Mouse (Mus musculus) G1E (cell line): Measurements from ENCODE around the gene Cstb. TPM values are rescaled to one million over a fixed set of nuclear protein-coding genes. Genes with fewer than 3 reads are reported as not detected.

Experiments
- ATAC-seq: 2 replicates; pipeline ENCODE4 v1.8.0; 2016; ENCODE audit warnings: mild to moderate bottlenecking; ENCODE audit not compliant: insufficient number of reproducible peaks, poor library complexity, low FRiP score, severe bottlenecking; ENCODE audit errors: extremely low read depth
- DNase-seq: peaks from one replicate; pipeline ENCODE4 v3.0.0; 2012; ENCODE audit warnings: low spot score
- H3K27me3 ChIP-seq: 2 replicates; pipeline ENCODE4 v1.6.1; 2012; ENCODE audit warnings: mild to moderate bottlenecking, low read length, inconsistent platforms; ENCODE audit not compliant: insufficient read depth
- H3K36me3 ChIP-seq: replicated peaks from 2 replicates; pipeline ENCODE3; 2012; ENCODE audit warnings: mild to moderate bottlenecking, inconsistent platforms
- H3K4me1 ChIP-seq: 2 replicates; pipeline ENCODE4 v1.6.1; 2012; ENCODE audit warnings: low read depth, low read length, inconsistent platforms, mixed read lengths; ENCODE audit not compliant: insufficient read depth
- H3K4me3 ChIP-seq: 2 replicates; pipeline ENCODE4 v1.5.1; 2012; ENCODE audit warnings: low read depth, mild to moderate bottlenecking, inconsistent platforms, low read length, moderate library complexity, mixed read lengths
- H3K9me3 ChIP-seq: replicated peaks from 2 replicates; pipeline ENCODE4 v1.6.1; 2012; ENCODE audit warnings: inconsistent platforms
- CTCF ChIP-seq: IDR thresholded peaks from 2 replicates; pipeline ENCODE4 v1.5.1; 2012; ENCODE audit warnings: low read depth, low read length, inconsistent platforms, mixed read lengths
- GATA1 ChIP-seq: IDR thresholded peaks from 2 replicates; pipeline ENCODE4 v1.6.1; 2012; ENCODE audit warnings: borderline replicate concordance, low read length, inconsistent platforms, mixed read lengths
- GATA2 ChIP-seq: IDR thresholded peaks from 2 replicates; pipeline ENCODE4 v1.6.1; 2012; ENCODE audit warnings: low read depth, low read length, inconsistent platforms, borderline replicate concordance
- POLR2AphosphoS5 ChIP-seq: IDR thresholded peaks from 2 replicates; pipeline ENCODE4 v1.6.1; 2012; ENCODE audit warnings: low read depth, low read length, inconsistent platforms; ENCODE audit not compliant: insufficient replicate concordance
- TAL1 ChIP-seq: conservative IDR thresholded peaks from 2 replicates; pipeline ENCODE4 v1.6.1; 2012; ENCODE audit warnings: low read depth, low read length, inconsistent platforms, mixed read lengths
- polyA plus RNA-seq: library from polyadenylated mRNA; stranded (reverse); fragments of >175 nt; gene quantifications from 2 replicates; pipeline ENCODE4 v1.2.3, GENCODE M21; 2012
- total RNA-seq, 2 experiments: library from RNA; stranded (forward) in 1 of 2; stranded (reverse) in 1 of 2; fragments of 200-1000 nt in 1 of 2; fragments of >200 nt in 1 of 2; fragmentation: Nextera tagmentation in 1 of 2; gene quantifications; 2 replicates each; pipeline ENCODE4 v1.2.3; 2014 to 2017

Gene Cstb
- total and polyA plus RNA-seq, 3 experiments: 40.3 to 260 (median 47.1) TPM

DNA sequence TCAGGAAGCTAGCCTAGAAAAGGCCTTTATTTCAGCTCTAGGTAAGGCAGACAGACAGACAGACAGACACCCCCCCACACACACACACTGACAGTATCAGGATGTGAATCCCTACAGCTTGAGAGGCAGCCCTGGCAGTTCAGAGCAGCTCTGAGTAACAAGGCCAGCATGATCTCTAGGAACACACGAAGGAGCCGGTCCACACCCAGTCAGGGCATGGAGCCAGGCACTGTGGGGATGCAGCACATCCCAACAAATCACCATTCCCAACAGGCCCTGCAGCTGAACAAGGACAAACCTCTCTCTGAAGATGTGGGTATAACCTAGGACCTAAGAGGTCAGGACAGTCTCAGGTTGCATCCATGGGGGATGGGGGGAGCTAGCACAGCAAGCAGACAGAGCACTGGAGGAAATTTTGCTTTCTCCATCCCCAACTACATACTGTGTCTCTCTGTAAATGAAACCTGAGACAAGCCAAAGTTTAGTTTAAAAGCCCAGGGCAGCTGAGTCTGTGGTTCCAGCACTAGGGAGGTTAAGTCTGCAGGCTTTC, 42.4 kb downstream of the Cstb start:
- ATAC-seq: no peak
- peaks cover 2% of the 10 kb centered on the region for H3K36me3 ChIP-seq
- H3K4me1 ChIP-seq: peaks cover 49% of the 10 kb centered on the region
- TF ChIP-seq TAL1 (no peak), GATA1 (no peak), CTCF (no peak), GATA2 (no peak), POLR2AphosphoS5 (no peak)
- no peaks in the 10 kb centered on the region for H3K9me3 ChIP-seq
- peaks cover 48% of the 10 kb centered on the region for H3K27me3 ChIP-seq
- DNase-seq: no peak
- H3K4me3 ChIP-seq: no peak overlapping the region

- Histone ChIP-seq H3K27me3 (peaks cover 64% of the 10 kb centered on the region), H3K4me1 (peaks cover 20% of the 10 kb centered on the region), H3K9me3 (no peaks in the 10 kb centered on the region), H3K36me3 (no peaks in the 10 kb centered on the region), H3K4me3 (no peak overlapping the region)
- no peak for ATAC-seq
- no peak for DNase-seq
- no peak for TF ChIP-seq GATA1
- no peak for TF ChIP-seq GATA2
- no peak for TF ChIP-seq CTCF
- no peak for TF ChIP-seq TAL1
- no peak for TF ChIP-seq POLR2AphosphoS5
Observed at GRCm38 (mm10) chr10:78470582-78471313, 45.3 kb downstream of the Cstb start.

DNA sequence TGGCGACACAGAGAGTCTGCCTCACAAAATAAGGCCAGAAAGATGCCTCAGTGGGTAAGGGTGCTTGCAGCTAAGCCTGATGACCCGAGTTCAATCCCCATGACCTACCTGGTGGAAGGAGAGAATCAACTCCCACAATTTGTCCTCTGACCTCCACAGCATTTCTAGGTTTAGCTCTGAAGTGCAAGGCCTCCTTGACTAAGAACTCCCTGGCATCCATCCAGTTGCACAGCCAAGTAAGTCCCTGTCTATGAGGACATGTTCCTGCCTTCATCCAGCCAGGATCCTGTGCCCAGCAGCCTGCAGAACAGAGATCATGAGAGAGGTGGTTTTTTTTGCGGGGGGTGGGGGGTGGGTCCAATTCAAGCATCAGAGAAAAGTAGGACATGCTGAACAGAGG, 46.6 kb downstream of the Cstb start:
- H3K4me3 ChIP-seq: no peak overlapping the region
- H3K4me1 ChIP-seq: peaks cover 18% of the 10 kb centered on the region
- H3K9me3 ChIP-seq: no peaks in the 10 kb centered on the region
- no peak for TF ChIP-seq TAL1
- no peak for TF ChIP-seq POLR2AphosphoS5
- no peak for TF ChIP-seq GATA1
- no peak for TF ChIP-seq CTCF
- no peak for TF ChIP-seq GATA2
- ATAC-seq (no peak), DNase-seq (no peak)
- H3K36me3 ChIP-seq: no peaks in the 10 kb centered on the region
- H3K27me3 ChIP-seq: peaks cover 68% of the 10 kb centered on the region

DNA sequence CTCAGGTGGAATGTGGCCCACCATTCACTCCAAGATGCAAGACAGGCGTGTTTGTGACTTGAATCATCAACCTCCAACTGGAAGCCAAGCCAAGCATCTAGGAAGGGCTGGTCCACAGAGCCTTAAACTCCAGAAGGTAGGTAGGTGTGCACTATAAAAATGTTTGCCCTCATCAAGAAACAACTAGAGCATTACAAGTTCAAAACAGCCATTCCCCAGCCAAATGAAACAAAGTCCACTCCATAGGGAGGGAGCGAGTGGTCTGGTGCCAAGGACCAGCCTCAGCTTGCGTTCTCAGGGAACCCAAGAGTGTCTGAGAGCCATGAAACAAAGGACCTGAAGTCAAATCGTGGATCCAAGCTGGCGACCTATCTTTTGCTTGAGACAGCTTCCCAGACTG, 48.0 kb downstream of the Cstb start:
- DNase-seq (no peak), ATAC-seq (no peak)
- Histone ChIP-seq H3K27me3 (peaks cover 57% of the 10 kb centered on the region), H3K4me3 (no peak overlapping the region), H3K4me1 (peaks cover 16% of the 10 kb centered on the region), H3K9me3 (no peaks in the 10 kb centered on the region), H3K36me3 (no peaks in the 10 kb centered on the region)
- TF ChIP-seq TAL1 (no peak), POLR2AphosphoS5 (no peak), GATA2 (no peak), CTCF (no peak), GATA1 (no peak)

DNA sequence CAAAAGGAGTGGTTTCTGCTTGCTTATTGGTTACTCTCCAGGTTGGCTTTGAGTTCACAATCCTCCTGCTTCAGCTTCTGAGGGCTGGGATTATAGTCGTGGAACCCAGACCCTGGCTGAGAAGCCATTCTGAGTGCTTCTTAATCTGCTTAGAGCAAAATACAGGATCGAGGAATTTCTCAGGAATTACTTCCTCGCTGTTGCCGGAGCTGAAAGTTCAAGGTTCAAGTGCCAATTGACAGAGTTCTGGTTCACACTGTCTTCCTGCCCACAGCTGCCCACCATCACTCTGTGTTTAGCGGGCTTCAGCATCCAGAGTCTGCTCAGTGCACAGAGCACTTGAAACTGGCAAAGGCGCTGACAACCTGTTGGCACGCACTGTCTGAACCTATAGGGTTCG, 49.3 kb downstream of the Cstb start:
- TF ChIP-seq CTCF: no peak
- no peak for TF ChIP-seq GATA1
- TF ChIP-seq TAL1: no peak
- TF ChIP-seq POLR2AphosphoS5: no peak
- TF ChIP-seq GATA2: no peak
- H3K4me1 ChIP-seq: peaks cover 22% of the 10 kb centered on the region
- ATAC-seq: no peak

GRCm38 (mm10) chr10:78476821-78477220, 51.4 kb downstream of the Cstb start:
- TF ChIP-seq POLR2AphosphoS5: no peak
- TF ChIP-seq GATA2: no peak
- no peak for TF ChIP-seq CTCF
- no peak for TF ChIP-seq GATA1
- no peak for TF ChIP-seq TAL1
- Histone ChIP-seq H3K4me1 (peaks cover 18% of the 10 kb centered on the region), H3K27me3 (peaks cover 36% of the 10 kb centered on the region), H3K4me3 (no peak overlapping the region), H3K36me3 (no peaks in the 10 kb centered on the region), H3K9me3 (peaks cover 2% of the 10 kb centered on the region)
- ATAC-seq (peak; percentile 59), DNase-seq (no peak)

More for the DNA sequence above, 49.3 kb downstream of the Cstb start:
- Histone ChIP-seq H3K36me3 (no peaks in the 10 kb centered on the region), H3K27me3 (peaks cover 52% of the 10 kb centered on the region), H3K4me3 (no peak overlapping the region), H3K9me3 (no peaks in the 10 kb centered on the region)
- DNase-seq: no peak

Other genes with a start within 250 kb of the Cstb start
- 8.7 and 11.0 TPM in 2 replicates for gene Pwp2, start 240.5 kb upstream of the Cstb start, total RNA-seq (2014; fragmentation: Nextera tagmentation)
- gene Pwp2, start 240.5 kb upstream of the Cstb start, total RNA-seq (2017): 23.4 and 26.3 TPM in 2 replicates
- 15.8 and 18.8 TPM in 2 replicates for gene Pwp2, start 240.5 kb upstream of the Cstb start, polyA plus RNA-seq
- gene Trappc10, start 181.0 kb upstream of the Cstb start, total RNA-seq (2014; fragmentation: Nextera tagmentation): 43.5 and 93.6 TPM in 2 replicates
- gene Trappc10, start 181.0 kb upstream of the Cstb start, total RNA-seq (2017): 30.2 and 33.3 TPM in 2 replicates
- 54.7 and 75.1 TPM in 2 replicates for gene Trappc10, start 181.0 kb upstream of the Cstb start, polyA plus RNA-seq
- 1.2 and 2.3 TPM in 2 replicates for gene Agpat3, start 73.2 kb upstream of the Cstb start, total RNA-seq (2014; fragmentation: Nextera tagmentation)
- gene Agpat3, start 73.2 kb upstream of the Cstb start, total RNA-seq (2017): 1.9 and 2.3 TPM in 2 replicates
- 2.9 and 3.0 TPM in 2 replicates for gene Agpat3, start 73.2 kb upstream of the Cstb start, polyA plus RNA-seq
- gene Rrp1, start 12.6 kb upstream of the Cstb start, total RNA-seq (2014; fragmentation: Nextera tagmentation): 172 and 189 TPM in 2 replicates
- gene Rrp1, start 12.6 kb upstream of the Cstb start, total RNA-seq (2017): 423 and 464 TPM in 2 replicates
- gene Rrp1, start 12.6 kb upstream of the Cstb start, polyA plus RNA-seq: 372 and 420 TPM in 2 replicates
- gene Pdxk, start 39.3 kb downstream of the Cstb start, total RNA-seq (2014; fragmentation: Nextera tagmentation): 33.6 and 36.2 TPM in 2 replicates
- 44.6 and 47.1 TPM in 2 replicates for gene Pdxk, start 39.3 kb downstream of the Cstb start, total RNA-seq (2017)
- 20.8 and 23.0 TPM in 2 replicates for gene Pdxk, start 39.3 kb downstream of the Cstb start, polyA plus RNA-seq
- not detected in 2 replicates for gene Olfr1358, start 91.8 kb downstream of the Cstb start, total RNA-seq (2014; fragmentation: Nextera tagmentation)
- 0.17 TPM in 1 of 2 replicates, not detected in the other for gene Olfr1358, start 91.8 kb downstream of the Cstb start, total RNA-seq (2017)
- not detected in 2 replicates for gene Olfr1358, start 91.8 kb downstream of the Cstb start, polyA plus RNA-seq
- gene Ilvbl, start 148.7 kb downstream of the Cstb start, total RNA-seq (2014; fragmentation: Nextera tagmentation): 6.2 and 7.0 TPM in 2 replicates
- 10.2 and 15.2 TPM in 2 replicates for gene Ilvbl, start 148.7 kb downstream of the Cstb start, total RNA-seq (2017)
- gene Ilvbl, start 148.7 kb downstream of the Cstb start, polyA plus RNA-seq: 7.7 and 9.3 TPM in 2 replicates
- not detected in 2 replicates for gene Syde1, start 166.3 kb downstream of the Cstb start, total RNA-seq (2014; fragmentation: Nextera tagmentation)
- gene Syde1, start 166.3 kb downstream of the Cstb start, total RNA-seq (2017): 0.06 TPM in 1 of 2 replicates, not detected in the other
- not detected in 2 replicates for gene Syde1, start 166.3 kb downstream of the Cstb start, polyA plus RNA-seq
- not detected in 2 replicates for gene Olfr1357, start 192.4 kb downstream of the Cstb start, total RNA-seq (2014; fragmentation: Nextera tagmentation)
- gene Olfr1357, start 192.4 kb downstream of the Cstb start, total RNA-seq (2017): 0.16 and 0.29 TPM in 2 replicates
- gene Olfr1357, start 192.4 kb downstream of the Cstb start, polyA plus RNA-seq: not detected in 2 replicates